Mouse (Mus musculus) intestine, embryonic 14.5 days (tissue): ENCODE measurements at regions not wholly inside any gene's neighbourhood (a gene's known extent, or its start where the extent isn't known, plus 50 kb on each side); places are given as distances from the start of the nearest gene placed in this dataset.

ENCODE experiments used
- ATAC-seq: fragments of 200-750 bp; cut with Nextera tagmentation; replicated peaks from 2 replicates; pipeline ENCODE4 v1.8.0; 2017; ENCODE audit warnings: low read depth, moderate number of reproducible peaks, moderate TSS enrichment, moderate library complexity; ENCODE audit not compliant: low FRiP score, low TSS enrichment
- DNase-seq: peaks from one replicate; pipeline ENCODE4 v3.0.0-alpha.2; 2018; ENCODE audit warnings: low spot score
- H3K27ac ChIP-seq: fragments of 300-500 bp; sonication (generic); 2 replicates; pipeline ENCODE4 v1.5.1; 2014; ENCODE audit warnings: low read depth, mild to moderate bottlenecking, control low read depth
- H3K27me3 ChIP-seq: fragments of 300-500 bp; sonication (generic); replicated peaks from 2 replicates; pipeline ENCODE4 v1.6.1; 2014; ENCODE audit warnings: low read length, control low read depth; ENCODE audit not compliant: control insufficient read depth, insufficient read depth
- H3K36me3 ChIP-seq: fragments of 300-500 bp; sonication (generic); 2 replicates; pipeline ENCODE4 v1.6.1; 2014; ENCODE audit warnings: low read length, control low read depth; ENCODE audit not compliant: control insufficient read depth, insufficient read depth
- H3K4me1 ChIP-seq: fragments of 300-500 bp; sonication (generic); replicated peaks from 2 replicates; pipeline ENCODE4 v1.6.1; 2014; ENCODE audit warnings: low read length, control low read depth, mixed read lengths; ENCODE audit not compliant: control insufficient read depth, insufficient read depth
- H3K4me2 ChIP-seq: fragments of 300-500 bp; sonication (generic); 2 replicates; pipeline ENCODE4 v1.6.1; 2014; ENCODE audit warnings: low read length
- H3K4me3 ChIP-seq: fragments of 300-500 bp; sonication (generic); 2 replicates; pipeline ENCODE4 v1.5.1; 2014; ENCODE audit warnings: low read depth, low read length, control low read depth, mixed read lengths
- H3K9ac ChIP-seq: fragments of 300-500 bp; sonication (generic); 2 replicates; pipeline ENCODE4 v1.6.1; 2014; ENCODE audit warnings: mild to moderate bottlenecking, low read length
- H3K9me3 ChIP-seq: fragments of 300-500 bp; sonication (generic); 2 replicates; pipeline ENCODE4 v1.6.1; 2016; ENCODE audit warnings: low read length, control low read depth; ENCODE audit not compliant: control insufficient read depth
- WGBS: fragments of 180-500 bp; shearing (Covaris S2); extraction: QIAGEN DNeasy Blood & Tissue Kit; methylation state at CpG from one replicate; pipeline ENCODE4 v1.1.7; 2014; 5-methylcytosine and 5-hydroxymethylcytosine counted together

DNA sequence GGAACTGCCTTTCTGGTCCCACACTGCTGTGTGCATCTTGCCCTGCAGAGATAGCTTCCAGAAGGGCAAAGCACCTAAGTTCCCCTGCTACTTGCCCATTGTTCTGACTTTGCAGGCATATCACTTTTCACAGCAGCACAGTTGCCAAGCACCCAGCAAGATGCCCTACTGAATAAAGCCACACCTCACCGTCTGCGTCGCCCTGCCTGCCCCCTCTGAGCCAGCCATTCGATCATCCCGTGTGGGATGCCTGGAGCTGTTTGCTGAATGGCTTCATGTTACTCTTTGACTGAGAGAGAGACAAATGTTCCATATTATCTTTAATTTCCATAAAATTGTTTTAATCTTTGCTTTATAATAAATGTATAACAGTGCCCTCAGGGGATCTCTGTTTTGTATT, 407.2 kb downstream of the Lmo4 start:
- no peak for DNase-seq
- Histone ChIP-seq H3K4me2 (no peak overlapping the region), H3K27me3 (no peaks in the 10 kb centered on the region), H3K4me1 (no peaks in the 10 kb centered on the region), H3K27ac (no peak overlapping the region), H3K9me3 (no peaks in the 10 kb centered on the region), H3K36me3 (no peaks in the 10 kb centered on the region), H3K9ac (no peak overlapping the region), H3K4me3 (no peak overlapping the region)
- ATAC-seq = no peak
- 57% methylated on average over 5 of the region's 5 CpGs for WGBS

DNA sequence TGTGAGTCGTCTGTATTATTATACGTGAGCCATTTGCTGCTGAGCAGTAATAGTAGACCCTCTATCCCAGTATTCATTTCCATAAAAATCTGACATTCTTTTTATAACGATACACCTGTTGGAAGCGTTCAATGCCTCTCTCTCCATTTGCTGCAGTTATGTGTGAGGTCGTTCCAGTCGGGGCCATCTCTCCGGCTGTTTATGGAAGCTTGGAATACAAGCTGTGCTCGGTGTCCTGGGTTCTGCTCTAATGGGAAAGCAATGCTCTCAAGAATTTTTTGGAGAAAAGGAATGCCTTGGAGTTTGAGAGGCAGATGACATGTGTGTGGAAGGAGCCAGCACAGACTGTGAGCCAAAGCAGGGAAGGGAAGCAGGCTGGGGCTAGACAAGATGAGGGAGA, 414.1 kb downstream of the Lmo4 start:
- H3K4me2 ChIP-seq = no peak overlapping the region
- H3K36me3 ChIP-seq = no peaks in the 10 kb centered on the region
- ATAC-seq (no peak), DNase-seq (no peak)
- 74% methylated on average over 8 of the region's 8 CpGs for WGBS
- no peaks in the 10 kb centered on the region for H3K27me3 ChIP-seq
- no peak overlapping the region for H3K9ac ChIP-seq
- H3K4me1 ChIP-seq = peaks cover 3% of the 10 kb centered on the region; the same call in 1 of the 2 replicates
- H3K27ac ChIP-seq = no peak overlapping the region
- H3K9me3 ChIP-seq = no peaks in the 10 kb centered on the region
- H3K4me3 ChIP-seq = no peak overlapping the region

DNA sequence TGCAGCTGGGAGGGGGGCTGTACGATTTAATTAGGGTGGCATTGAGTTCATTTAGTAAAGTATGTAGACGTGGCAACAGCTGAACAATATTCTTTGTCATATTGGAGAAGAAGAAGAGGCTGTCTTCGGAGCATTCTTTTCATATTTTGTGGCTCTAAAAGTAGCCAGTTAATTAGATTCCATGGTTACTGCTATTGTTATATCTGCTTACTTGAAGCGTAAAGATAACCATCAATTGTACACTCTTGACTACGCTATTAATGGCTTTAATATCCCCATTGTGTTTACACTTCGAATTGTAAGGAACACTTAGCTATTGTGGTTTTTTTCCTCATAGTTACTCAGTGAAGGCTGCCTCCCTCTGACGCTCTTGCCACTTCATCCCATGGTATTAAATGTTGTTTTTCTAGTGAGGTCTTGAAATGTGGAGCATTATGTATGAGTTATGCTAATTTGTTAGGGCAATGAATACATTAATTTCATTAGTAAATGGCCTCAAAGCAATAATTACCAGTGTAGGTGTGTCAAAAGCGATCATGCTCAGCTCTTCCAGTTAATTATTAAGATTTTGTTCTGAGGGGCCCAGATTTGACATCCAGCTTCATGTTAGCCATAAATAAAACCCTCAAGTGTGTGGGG, 415.0 kb downstream of the Lmo4 start:
- Histone ChIP-seq H3K4me1 (peaks cover 3% of the 10 kb centered on the region; the same call in 1 of the 2 replicates), H3K4me2 (no peak overlapping the region), H3K4me3 (no peak overlapping the region), H3K9ac (no peak overlapping the region), H3K9me3 (no peaks in the 10 kb centered on the region), H3K36me3 (no peaks in the 10 kb centered on the region), H3K27me3 (no peaks in the 10 kb centered on the region), H3K27ac (no peak overlapping the region)
- DNase-seq = no peak
- no peak for ATAC-seq
- 65% methylated on average over 8 of the region's 8 CpGs for WGBS

DNA sequence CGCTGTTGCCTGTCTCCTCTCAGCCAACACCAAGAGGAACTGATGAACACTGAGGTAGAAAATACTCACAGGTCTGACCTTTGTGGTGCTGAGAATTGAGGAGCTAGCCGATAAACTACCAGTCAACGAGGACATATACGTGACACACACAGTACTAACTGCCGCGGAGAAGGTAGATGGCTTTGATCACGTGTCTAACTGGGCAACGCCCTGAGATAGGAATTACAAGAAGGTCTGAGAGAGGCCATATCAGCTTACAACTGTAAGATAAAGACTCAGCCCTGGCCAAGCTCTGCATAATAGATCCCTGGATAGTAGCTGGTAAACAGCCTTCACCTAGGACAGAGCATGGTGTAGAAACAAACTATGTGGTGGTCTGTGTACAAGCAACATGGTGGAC, 418.1 kb downstream of the Lmo4 start:
- H3K9me3 ChIP-seq = no peaks in the 10 kb centered on the region
- no peak overlapping the region for H3K4me3 ChIP-seq
- peaks cover 7% of the 10 kb centered on the region for H3K4me1 ChIP-seq
- H3K36me3 ChIP-seq = no peaks in the 10 kb centered on the region
- ATAC-seq (0 out of 2 replicates have a peak, but pooled peaks have one; percentile 19), DNase-seq (no peak)
- H3K9ac ChIP-seq = no peak overlapping the region
- H3K4me2 ChIP-seq = no peak overlapping the region
- H3K27me3 ChIP-seq = no peaks in the 10 kb centered on the region
- 86% methylated on average over 8 of the region's 8 CpGs for WGBS
- no peak overlapping the region for H3K27ac ChIP-seq

DNA sequence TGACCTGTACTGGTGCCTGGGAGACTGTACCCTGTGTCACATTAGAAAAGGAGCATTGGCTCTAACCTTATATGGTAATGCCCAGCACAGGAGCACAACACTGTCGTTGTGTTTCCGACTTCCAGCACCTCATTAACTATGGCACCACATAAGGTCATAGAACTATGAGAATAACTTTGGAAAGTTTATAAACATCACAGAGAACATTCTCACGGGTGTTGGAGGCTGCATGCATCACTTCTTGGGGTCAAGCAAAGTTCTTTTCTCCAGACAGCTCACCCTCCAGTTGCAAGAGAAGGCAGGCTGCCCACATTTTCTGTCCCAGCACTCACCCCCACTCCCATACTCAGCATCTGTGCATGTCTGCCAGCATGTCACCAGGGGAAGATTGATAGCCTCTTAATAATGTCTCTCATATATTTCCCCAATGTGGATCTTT, 420.6 kb downstream of the Lmo4 start:
- 30% methylated on average over 3 of the region's 3 CpGs for WGBS
- H3K4me2 ChIP-seq = no peak overlapping the region
- no peak overlapping the region for H3K9ac ChIP-seq
- H3K9me3 ChIP-seq = no peaks in the 10 kb centered on the region
- DNase-seq (no peak), ATAC-seq (0 out of 2 replicates have a peak, but pooled peaks have one; percentile 47)
- H3K27ac ChIP-seq = 0 out of 2 replicates have a peak overlapping the region, but pooled peaks have one; percentile 11
- H3K4me3 ChIP-seq = no peak overlapping the region
- peaks cover 4% of the 10 kb centered on the region; the same call in 1 of the 2 replicates for H3K4me1 ChIP-seq
- H3K27me3 ChIP-seq = no peaks in the 10 kb centered on the region
- H3K36me3 ChIP-seq = no peaks in the 10 kb centered on the region

DNA sequence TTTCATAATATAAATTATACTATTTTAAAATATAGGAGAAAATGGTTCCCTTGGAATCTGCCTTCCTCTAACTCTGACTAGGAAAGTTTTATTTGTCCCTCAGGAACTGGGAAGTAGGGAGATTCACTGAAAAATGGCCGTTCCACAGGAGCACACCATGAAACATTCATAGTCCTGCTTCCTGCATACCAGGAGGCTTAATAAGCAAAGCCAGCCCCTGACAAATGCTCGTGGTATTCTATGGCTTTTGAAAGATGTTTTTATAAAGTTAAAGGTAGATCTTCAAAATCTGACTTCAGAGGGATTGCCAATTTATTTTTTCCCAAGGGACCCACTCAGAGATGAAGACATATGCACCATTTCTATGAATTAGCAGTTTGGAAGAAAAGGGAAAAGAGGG, 426.9 kb downstream of the Lmo4 start:
- Histone ChIP-seq H3K36me3 (no peaks in the 10 kb centered on the region), H3K4me3 (no peak overlapping the region), H3K4me1 (no peaks in the 10 kb centered on the region), H3K27me3 (no peaks in the 10 kb centered on the region), H3K27ac (no peak overlapping the region), H3K4me2 (no peak overlapping the region), H3K9me3 (no peaks in the 10 kb centered on the region), H3K9ac (no peak overlapping the region)
- ATAC-seq = no peak
- no peak for DNase-seq
- WGBS = 66% methylated on average over 2 of the region's 2 CpGs

DNA sequence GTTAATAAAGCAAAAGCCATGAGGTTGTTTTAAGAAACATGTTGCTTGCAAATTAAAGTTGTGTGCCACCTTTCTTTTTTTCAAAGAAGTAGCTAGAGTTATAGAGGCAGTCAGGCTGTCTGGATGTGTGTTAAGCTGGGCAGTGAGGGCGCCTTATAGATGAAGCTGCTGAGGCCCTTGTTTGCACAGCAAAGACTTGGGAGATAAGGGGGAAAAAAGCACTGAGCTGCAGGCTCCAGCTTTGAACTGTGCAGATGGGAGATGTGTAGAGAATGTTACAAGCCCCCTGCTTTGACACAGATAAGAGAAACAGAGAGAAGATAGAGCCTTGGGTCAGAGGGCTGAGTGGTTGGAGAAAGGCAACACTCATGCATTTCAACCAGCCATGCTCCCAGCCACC, 445.7 kb downstream of the Lmo4 start:
- WGBS = 77% methylated on average over 1 of the region's 1 CpGs
- Histone ChIP-seq H3K9ac (no peak overlapping the region), H3K4me2 (no peak overlapping the region), H3K4me3 (no peak overlapping the region), H3K4me1 (0 out of 2 replicates have a peak, but pooled peaks cover 3% of the 10 kb centered on the region), H3K36me3 (no peaks in the 10 kb centered on the region), H3K27me3 (no peaks in the 10 kb centered on the region), H3K27ac (no peak overlapping the region), H3K9me3 (no peaks in the 10 kb centered on the region)
- no peak for ATAC-seq
- no peak for DNase-seq

DNA sequence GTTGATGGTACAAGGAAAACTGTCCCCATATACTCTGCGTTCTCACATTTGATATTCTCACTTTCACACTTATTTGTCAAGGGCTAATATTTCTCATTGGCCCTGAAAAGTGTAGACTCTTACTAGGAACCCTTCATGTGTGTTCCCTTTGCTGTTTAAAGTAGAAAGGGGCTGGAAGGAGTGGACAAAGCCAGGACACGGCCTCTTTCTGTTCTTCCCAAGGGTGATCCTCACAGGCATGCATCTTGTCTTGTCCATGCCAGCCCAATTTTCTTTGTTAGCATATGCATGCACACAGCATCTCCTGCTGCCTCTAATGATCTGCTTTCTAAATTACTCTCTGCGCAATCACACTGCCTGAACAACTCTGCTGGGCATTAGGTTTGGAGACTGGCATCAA, 451.8 kb downstream of the Lmo4 start:
- Histone ChIP-seq H3K9ac (no peak overlapping the region), H3K4me2 (no peak overlapping the region), H3K9me3 (no peaks in the 10 kb centered on the region), H3K4me1 (no peaks in the 10 kb centered on the region), H3K36me3 (no peaks in the 10 kb centered on the region), H3K27me3 (no peaks in the 10 kb centered on the region), H3K4me3 (no peak overlapping the region), H3K27ac (no peak overlapping the region)
- WGBS = 93% methylated on average over 3 of the region's 3 CpGs
- no peak for DNase-seq
- ATAC-seq = no peak

DNA sequence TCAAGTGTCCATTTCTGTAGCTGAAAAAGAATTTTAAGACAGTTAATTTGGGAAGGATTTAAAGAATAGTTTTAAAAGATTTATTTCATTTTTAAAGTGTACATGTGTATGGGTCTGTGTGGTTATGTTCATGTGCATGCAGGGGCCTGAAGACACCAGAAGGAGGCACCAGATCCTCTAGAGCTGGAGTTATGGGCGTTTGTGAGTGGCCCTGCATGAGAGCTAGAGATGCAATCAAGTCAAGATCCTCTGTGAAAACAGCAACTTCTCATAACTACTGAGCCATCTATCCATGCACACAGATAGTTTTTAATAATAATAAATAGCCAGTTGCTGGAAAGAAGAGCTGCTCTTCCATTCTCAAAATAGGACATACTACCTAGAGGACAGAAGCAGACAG, 452.4 kb downstream of the Lmo4 start:
- Histone ChIP-seq H3K9me3 (no peaks in the 10 kb centered on the region), H3K27me3 (no peaks in the 10 kb centered on the region), H3K4me2 (no peak overlapping the region), H3K36me3 (no peaks in the 10 kb centered on the region), H3K4me3 (no peak overlapping the region), H3K4me1 (no peaks in the 10 kb centered on the region), H3K9ac (no peak overlapping the region), H3K27ac (no peak overlapping the region)
- DNase-seq (no peak), ATAC-seq (no peak)
- WGBS = 95% methylated on average over 1 of the region's 1 CpGs
